Mouse (Mus musculus) heart, postnatal 0 days (tissue): Measurements from ENCODE around the gene Armc5. TPM values are rescaled to one million over a fixed set of nuclear protein-coding genes. Genes with fewer than 3 reads are reported as not detected.

Experiments used
- ATAC-seq: fragments of 200-750 bp; cut with Nextera tagmentation; 2 replicates; pipeline ENCODE4 v1.8.0; 2017; ENCODE audit warnings: low read depth, moderate number of reproducible peaks, moderate library complexity; ENCODE audit not compliant: insufficient read depth
- DNase-seq: peaks from one replicate; pipeline ENCODE4 v3.0.0-alpha.2; 2016; ENCODE audit warnings: low spot score
- H3K27ac ChIP-seq: fragments of 300-500 bp; sonication (generic); 2 replicates; pipeline ENCODE4 v1.5.1; 2014; ENCODE audit warnings: low read depth, mild to moderate bottlenecking
- H3K27me3 ChIP-seq: fragments of 300-500 bp; sonication (generic); 2 replicates; pipeline ENCODE4 v1.6.1; 2014; ENCODE audit warnings: low read length, mixed read lengths; ENCODE audit not compliant: control insufficient read depth, insufficient read depth
- H3K36me3 ChIP-seq: fragments of 300-500 bp; sonication (generic); replicated peaks from 2 replicates; pipeline ENCODE4 v1.6.1; 2014; ENCODE audit warnings: low read length, mixed read lengths; ENCODE audit not compliant: control insufficient read depth, insufficient read depth
- H3K4me1 ChIP-seq: fragments of 300-500 bp; sonication (generic); 2 replicates; pipeline ENCODE4 v1.6.1; 2014; ENCODE audit warnings: antibody characterized with exemption; ENCODE audit not compliant: control insufficient read depth, insufficient read depth
- H3K4me2 ChIP-seq: fragments of 300-500 bp; sonication (generic); 2 replicates; pipeline ENCODE4 v1.6.1; 2014; ENCODE audit warnings: low read depth, mild to moderate bottlenecking, low read length, moderate library complexity
- H3K4me3 ChIP-seq: fragments of 300-500 bp; sonication (generic); 2 replicates; pipeline ENCODE4 v1.5.1; 2014; ENCODE audit warnings: low read depth, low read length
- H3K9ac ChIP-seq: fragments of 300-500 bp; sonication (generic); replicated peaks from 2 replicates; pipeline ENCODE4 v1.6.1; 2014; ENCODE audit warnings: low read depth, low read length, mixed read lengths
- H3K9me3 ChIP-seq: fragments of 300-500 bp; sonication (generic); replicated peaks from 2 replicates; pipeline ENCODE4 v1.6.1; 2016; ENCODE audit warnings: low read length; ENCODE audit not compliant: control insufficient read depth
- CTCF ChIP-seq: IDR thresholded peaks from 2 replicates; pipeline ENCODE4 v1.5.1; 2016; ENCODE audit warnings: antibody characterized with exemption, control low read depth, low read depth
- EP300 ChIP-seq: IDR thresholded peaks from 2 replicates; pipeline ENCODE4 v1.6.1; 2016; ENCODE audit warnings: antibody characterized with exemption, low read depth
- WGBS: fragments of 180-500 bp; shearing (Covaris S2); extraction: QIAGEN DNeasy Blood & Tissue Kit; methylation state at CpG from one replicate; pipeline ENCODE4 v1.1.7; 2014; 5-methylcytosine and 5-hydroxymethylcytosine counted together
- polyA plus RNA-seq: library from polyadenylated mRNA; unstranded; fragments of >200 nt; fragmentation: Nextera tagmentation; extraction: Ambion mirVana; gene quantifications from 2 replicates; pipeline ENCODE4 v1.2.1, GENCODE M21; 2015
- total RNA-seq: library from RNA; depleted of rRNA; stranded (reverse); fragments of >200 nt; gene quantifications from 2 replicates; pipeline ENCODE4 v1.2.3, GENCODE M21; 2014; ENCODE audit warnings: low replicate concordance

The Armc5 gene
- total and polyA plus RNA-seq, 2 experiments from 2014 or later: 8.9 to 18.9 TPM

DNA sequence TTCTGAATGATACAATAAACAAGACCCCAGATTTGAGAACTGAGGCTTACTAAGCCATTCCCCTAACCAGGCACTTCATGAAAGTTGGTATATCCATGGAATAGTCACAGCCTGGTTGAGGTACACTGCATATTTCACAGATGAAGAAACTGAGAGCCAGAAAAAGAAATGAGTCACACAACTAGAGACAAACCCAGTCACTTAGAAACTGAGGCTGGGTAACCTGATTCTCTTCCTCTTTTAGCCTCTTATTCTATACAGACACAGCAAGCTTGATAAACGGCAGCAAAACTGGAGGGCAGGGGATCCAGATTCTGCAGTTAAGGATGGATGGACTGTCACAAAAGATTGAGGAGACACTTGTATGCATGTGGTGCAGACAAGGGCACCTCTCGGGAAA lies 2.3 kb upstream of the Armc5 start:
- H3K27ac ChIP-seq: no peak overlapping the region
- H3K9me3 ChIP-seq: no peaks in the 10 kb centered on the region
- H3K4me2 ChIP-seq: no peak overlapping the region
- H3K27me3 ChIP-seq: no peaks in the 10 kb centered on the region
- no peak overlapping the region for H3K4me3 ChIP-seq
- H3K4me1 ChIP-seq: no peaks in the 10 kb centered on the region; the same call in 1 of the 2 replicates
- ATAC-seq: no peak
- peaks cover 8% of the 10 kb centered on the region for H3K36me3 ChIP-seq
- DNase-seq: no peak
- TF ChIP-seq CTCF: no peak
- no peak for TF ChIP-seq EP300
- WGBS: 75% methylated on average over 2 of the region's 2 CpGs
- H3K9ac ChIP-seq: no peak overlapping the region

DNA sequence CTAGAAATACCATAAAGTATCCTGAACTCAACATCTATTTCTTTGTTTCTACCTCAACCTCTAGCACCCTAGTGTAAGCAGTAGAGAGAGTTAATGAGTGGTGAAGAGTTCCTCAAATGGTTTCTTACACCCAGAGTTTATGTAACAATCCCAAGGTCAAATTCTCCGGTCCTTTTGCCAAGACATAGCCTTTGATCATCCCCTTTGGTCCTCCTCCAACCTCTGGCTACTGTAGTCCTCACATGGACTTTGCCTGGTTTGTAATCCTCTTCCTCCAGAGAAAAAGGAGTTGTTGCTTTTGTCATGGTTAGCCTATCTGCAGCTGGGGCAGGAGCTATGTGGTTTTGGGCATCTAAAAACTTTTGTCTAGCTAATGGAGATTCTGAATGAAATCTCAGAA lies 1.7 kb upstream of the Armc5 start:
- Histone ChIP-seq H3K36me3 (peaks cover 15% of the 10 kb centered on the region), H3K4me2 (no peak overlapping the region), H3K9ac (no peak overlapping the region), H3K4me3 (no peak overlapping the region), H3K27me3 (no peaks in the 10 kb centered on the region), H3K27ac (no peak overlapping the region), H3K4me1 (no peaks in the 10 kb centered on the region; the same call in 1 of the 2 replicates), H3K9me3 (no peaks in the 10 kb centered on the region)
- TF ChIP-seq CTCF: no peak
- TF ChIP-seq EP300: no peak
- no peak for DNase-seq
- WGBS: 64% methylated on average over 1 of the region's 1 CpGs
- ATAC-seq: no peak

GRCm38 (mm10) chr7:128236426-128236825 lies 716 bp upstream of the Armc5 start:
- H3K9me3 ChIP-seq: no peaks in the 10 kb centered on the region
- H3K27me3 ChIP-seq: no peaks in the 10 kb centered on the region
- no peak overlapping the region for H3K4me3 ChIP-seq
- TF ChIP-seq EP300 (no peak), CTCF (no peak)
- peak overlapping the region; percentile 79; the same call in 1 of the 2 replicates for H3K9ac ChIP-seq
- ATAC-seq (no peak), DNase-seq (no peak)
- H3K36me3 ChIP-seq: peaks cover 24% of the 10 kb centered on the region
- H3K4me2 ChIP-seq: no peak overlapping the region
- WGBS: 91% methylated on average over 13 of the region's 13 CpGs
- H3K4me1 ChIP-seq: no peaks in the 10 kb centered on the region; the same call in 1 of the 2 replicates
- H3K27ac ChIP-seq: no peak overlapping the region

GRCm38 (mm10) chr7:128237593-128237926 lies 418 bp downstream of the Armc5 start:
- peak overlapping the region; percentile 76 for H3K4me3 ChIP-seq
- WGBS: 0% methylated on average over 25 of the region's 25 CpGs
- TF ChIP-seq CTCF (no peak), EP300 (no peak)
- no peaks in the 10 kb centered on the region; the same call in 1 of the 2 replicates for H3K4me1 ChIP-seq
- peak overlapping the region; percentile 86 for H3K4me2 ChIP-seq
- H3K9me3 ChIP-seq: no peaks in the 10 kb centered on the region
- peak overlapping the region; percentile 79 for H3K9ac ChIP-seq
- ATAC-seq (no peak), DNase-seq (no peak)
- no peaks in the 10 kb centered on the region for H3K27me3 ChIP-seq
- peak overlapping the region; percentile 99 for H3K27ac ChIP-seq
- peaks cover 35% of the 10 kb centered on the region for H3K36me3 ChIP-seq

- whole genome bisulfite sequencing: under 1% methylated on average over 67 of the region's 72 CpGs
- ATAC-seq (peak; percentile 91), DNase-seq (peak; percentile 99)
These were observed 1.0 kb downstream of the Armc5 start, which contains the start of gene 9130023H24Rik for GRCm38 (mm10) chr7:128237927-128238778. Gene 9130023H24Rik, minus strand, starts transcription at chr7:128238031.

More at GRCm38 (mm10) chr7:128237927-128238778, 1.0 kb downstream of the Armc5 start, which contains the start of gene 9130023H24Rik:
- H3K27me3 ChIP-seq: no peaks in the 10 kb centered on the region
- peak within 1 kb of the TSS; percentile 79 for H3K9ac ChIP-seq
- peak within 1 kb of the TSS; percentile 99 for H3K27ac ChIP-seq
- H3K4me3 ChIP-seq: peak within 1 kb of the TSS; percentile 76
- no peaks in the 10 kb centered on the region; the same call in 1 of the 2 replicates for H3K4me1 ChIP-seq
- no peaks in the 10 kb centered on the region for H3K9me3 ChIP-seq
- no peak; the same call in 1 of the 2 replicates for TF ChIP-seq EP300
- 0 out of 2 replicates have a peak, but pooled peaks have one; percentile 13 for TF ChIP-seq CTCF
- peak within 1 kb of the TSS; percentile 86 for H3K4me2 ChIP-seq
- H3K36me3 ChIP-seq: peaks cover 41% of the 10 kb centered on the region
